Mouse (Mus musculus) CD8-positive naive resting alpha-beta T cell, adult 57 days (primary cell): ENCODE results near the gene Samd13. TPM values are rescaled to one million over a fixed set of nuclear protein-coding genes. Genes with fewer than 3 reads are reported as not detected.

Experiments used
- total RNA-seq: library from RNA; stranded (reverse); gene quantifications from one replicate; pipeline ENCODE4 v1.2.4, GENCODE M21; 2023

The Samd13 gene
- total RNA-seq: not detected

GRCm38 (mm10) chr3:146684811-146685675, at the start of gene Samd13:
Samd13 (minus strand) TSS chr3:146685592.

DNA sequence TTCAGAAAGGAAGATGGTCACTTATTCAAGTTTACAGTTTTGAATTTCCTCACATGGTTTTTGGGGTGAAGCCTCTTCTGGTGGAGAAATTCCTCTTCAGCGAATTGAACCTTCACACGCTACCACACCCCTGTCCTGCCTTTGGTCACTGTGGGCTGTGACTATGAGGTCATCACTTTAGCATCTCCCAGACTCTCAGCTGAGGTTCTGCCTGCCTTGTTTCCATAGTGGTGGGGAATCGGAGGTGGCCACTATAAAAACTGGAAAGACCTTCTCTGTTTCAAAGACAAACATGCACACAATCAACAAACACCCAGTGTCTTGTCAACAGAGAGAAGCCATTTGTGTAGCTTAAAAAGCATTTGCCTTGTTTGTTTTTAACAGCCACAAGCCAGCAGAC, 34.2 kb downstream of the Samd13 start, which contains the start of gene 4930503B20Rik:
Gene 4930503B20Rik, minus strand, starts transcription at position 101 of the 400 bp plus-strand sequence.

DNA sequence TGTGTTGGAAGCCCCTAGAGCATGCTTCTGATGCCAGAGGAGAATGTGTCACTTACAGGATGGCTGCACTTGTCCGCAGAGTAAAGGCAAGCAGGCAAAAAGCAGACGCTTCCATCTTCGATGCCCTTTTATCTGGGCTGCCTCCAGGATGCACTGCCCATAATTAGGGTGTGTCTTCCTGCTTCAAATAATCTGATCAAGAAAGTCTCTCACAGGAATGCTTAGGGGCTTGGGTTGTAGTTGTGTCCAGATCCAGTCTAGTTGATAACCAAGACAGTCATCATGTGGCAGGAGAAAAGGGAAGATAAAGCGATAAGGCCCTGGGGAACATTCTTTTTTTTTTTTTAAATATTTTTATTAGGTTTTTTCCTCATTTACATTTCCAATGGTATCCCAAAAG, 69.9 kb downstream of the Samd13 start, which contains the start of gene Dnase2b:
Gene Dnase2b, minus strand, starts transcription at position 101 of the 400 bp plus-strand sequence.

Other genes with a start within 250 kb of the Samd13 start
- 11.4 TPM for gene Ctbs, start 235.8 kb downstream of the Samd13 start, total RNA-seq
- 8.8 TPM for gene Spata1, start 185.8 kb downstream of the Samd13 start, total RNA-seq
- 143 TPM for gene Gng5, start 185.8 kb downstream of the Samd13 start, total RNA-seq
- gene Rpf1, start 164.2 kb downstream of the Samd13 start, total RNA-seq: 108 TPM
- gene Uox, start 115.2 kb downstream of the Samd13 start, total RNA-seq: not detected
- not detected for gene Dnase2b, start 70.0 kb downstream of the Samd13 start, total RNA-seq
- gene 4930503B20Rik, start 34.3 kb downstream of the Samd13 start, total RNA-seq: not detected
- 144 TPM for gene Prkacb, start 127.4 kb upstream of the Samd13 start, total RNA-seq
- gene Ttll7, start 166.8 kb upstream of the Samd13 start, total RNA-seq: not detected